Mouse (Mus musculus) erythroblast, embryonic 14.5 days (primary cell): ENCODE measurements around the gene AI854703. TPM values are rescaled to one million over a fixed set of nuclear protein-coding genes. Genes with fewer than 3 reads are reported as not detected.

Source experiments
- H3K27me3 ChIP-seq: 2 replicates; pipeline ENCODE4 v1.6.1; 2012; ENCODE audit warnings: inconsistent platforms; ENCODE audit not compliant: control insufficient read depth
- H3K36me3 ChIP-seq: 2 replicates; pipeline ENCODE4 v1.6.1; 2012; ENCODE audit warnings: mild to moderate bottlenecking, inconsistent platforms; ENCODE audit not compliant: control insufficient read depth
- H3K4me1 ChIP-seq: 2 replicates; pipeline ENCODE4 v1.6.1; 2012; ENCODE audit warnings: inconsistent platforms; ENCODE audit not compliant: control insufficient read depth
- H3K4me3 ChIP-seq: replicated peaks from 2 replicates; pipeline ENCODE3; 2012; ENCODE audit warnings: moderate library complexity, mild to moderate bottlenecking, inconsistent platforms
- H3K9me3 ChIP-seq: 2 replicates; pipeline ENCODE4 v1.6.1; 2012; ENCODE audit warnings: low read length, inconsistent platforms, mixed read lengths; ENCODE audit not compliant: control insufficient read depth
- GATA1 ChIP-seq: IDR thresholded peaks from 2 replicates; pipeline ENCODE4 v1.6.1; 2012; ENCODE audit warnings: low read length, inconsistent platforms, mixed read lengths
- TAL1 ChIP-seq: IDR thresholded peaks from 3 replicates; pipeline ENCODE4 v1.6.1; 2012; ENCODE audit warnings: low read length, inconsistent platforms, mixed read lengths
- polyA plus RNA-seq: library from polyadenylated mRNA; stranded (reverse); fragments of >175 nt; gene quantifications from 2 replicates; pipeline ENCODE4 v1.2.3, GENCODE M21; 2012

The AI854703 gene
- polyA plus RNA-seq, result 0.02 TPM in 1 of 2 replicates, not detected in the other

GRCm38 (mm10) chr6:48626464-48626863, at the start of gene AI854703:
Gene AI854703 (plus strand): TSS chr6:48626764.
- peaks cover 4% of the 10 kb centered on the region for H3K4me1 ChIP-seq
- no peak for TF ChIP-seq GATA1
- no peak for TF ChIP-seq TAL1
- H3K4me3 ChIP-seq, result peak within 1 kb of the TSS; percentile 30
- H3K36me3 ChIP-seq, result no peaks in the 10 kb centered on the region
- peaks cover 39% of the 10 kb centered on the region for H3K27me3 ChIP-seq
- H3K9me3 ChIP-seq, result no peaks in the 10 kb centered on the region

GRCm38 (mm10) chr6:48578736-48579135, 47.8 kb upstream of the AI854703 start:
- H3K4me3 ChIP-seq, result no peak overlapping the region
- no peak for TF ChIP-seq GATA1
- TF ChIP-seq TAL1, result no peak
- H3K9me3 ChIP-seq, result no peaks in the 10 kb centered on the region
- H3K36me3 ChIP-seq, result no peaks in the 10 kb centered on the region
- H3K27me3 ChIP-seq, result no peaks in the 10 kb centered on the region
- no peaks in the 10 kb centered on the region for H3K4me1 ChIP-seq

- Histone ChIP-seq H3K4me1 (no peaks in the 10 kb centered on the region), H3K27me3 (no peaks in the 10 kb centered on the region), H3K9me3 (no peaks in the 10 kb centered on the region), H3K36me3 (no peaks in the 10 kb centered on the region), H3K4me3 (no peak overlapping the region)
- TF ChIP-seq GATA1, result no peak
- TF ChIP-seq TAL1, result no peak
Measured at GRCm38 (mm10) chr6:48579215-48579648, 47.3 kb upstream of the AI854703 start.

GRCm38 (mm10) chr6:48581257-48581656, 45.3 kb upstream of the AI854703 start:
- no peak for TF ChIP-seq TAL1
- no peak for TF ChIP-seq GATA1
- H3K9me3 ChIP-seq, result 0 out of 2 replicates have a peak, but pooled peaks cover 2% of the 10 kb centered on the region
- no peak overlapping the region for H3K4me3 ChIP-seq
- H3K4me1 ChIP-seq, result no peaks in the 10 kb centered on the region
- no peaks in the 10 kb centered on the region for H3K36me3 ChIP-seq
- H3K27me3 ChIP-seq, result no peaks in the 10 kb centered on the region

GRCm38 (mm10) chr6:48582037-48582436, 44.5 kb upstream of the AI854703 start:
- no peaks in the 10 kb centered on the region for H3K4me1 ChIP-seq
- 0 out of 2 replicates have a peak, but pooled peaks cover 3% of the 10 kb centered on the region for H3K9me3 ChIP-seq
- H3K36me3 ChIP-seq, result no peaks in the 10 kb centered on the region
- no peak for TF ChIP-seq GATA1
- no peak for TF ChIP-seq TAL1
- H3K27me3 ChIP-seq, result no peaks in the 10 kb centered on the region
- H3K4me3 ChIP-seq, result no peak overlapping the region

- Histone ChIP-seq H3K27me3 (no peaks in the 10 kb centered on the region; the same call in 1 of the 2 replicates), H3K9me3 (0 out of 2 replicates have a peak, but pooled peaks cover 3% of the 10 kb centered on the region), H3K4me3 (no peak within 1 kb of the TSS), H3K4me1 (peaks cover 10% of the 10 kb centered on the region), H3K36me3 (no peaks in the 10 kb centered on the region)
- TF ChIP-seq GATA1 (no peak), TAL1 (no peak)
Measured at GRCm38 (mm10) chr6:48589194-48589750, 37.3 kb upstream of the AI854703 start, which contains the start of gene Gm45021. Gene Gm45021 (plus strand): TSS chr6:48589610.

- Histone ChIP-seq H3K9me3 (peaks cover 1% of the 10 kb centered on the region; the same call in 1 of the 2 replicates), H3K4me3 (no peak overlapping the region), H3K27me3 (no peaks in the 10 kb centered on the region; the same call in 1 of the 2 replicates), H3K36me3 (peaks cover 4% of the 10 kb centered on the region), H3K4me1 (peaks cover 18% of the 10 kb centered on the region)
- TF ChIP-seq GATA1, result no peak
- TF ChIP-seq TAL1, result no peak
Measured at GRCm38 (mm10) chr6:48591221-48591845, 35.2 kb upstream of the AI854703 start.

GRCm38 (mm10) chr6:48591871-48592270, 34.7 kb upstream of the AI854703 start:
- Histone ChIP-seq H3K27me3 (no peaks in the 10 kb centered on the region; the same call in 1 of the 2 replicates), H3K9me3 (peaks cover 6% of the 10 kb centered on the region), H3K4me1 (peaks cover 18% of the 10 kb centered on the region), H3K36me3 (peaks cover 10% of the 10 kb centered on the region), H3K4me3 (no peak overlapping the region)
- no peak for TF ChIP-seq TAL1
- no peak for TF ChIP-seq GATA1
